ENCODE assay signal across 28 mouse cellular contexts in genomic region chr14:62270698-62271396, GRCm38 (mm10). TPM values are rescaled to one million over a fixed set of nuclear protein-coding genes. Genes with fewer than 3 reads are reported as not detected.
"Had no signal": no experiment of that assay in that cellular context is flagged by ENCODE, and none has a peak within 500 bp of the region (broad histone marks: within the 10 kb centered on the region; RNA-seq: fewer than 3 reads in every experiment).

No protein-coding gene starts in this region.

- H3K36me3 ChIP-seq: heart, embryonic 12.5 days; hindbrain, embryonic 10.5 days; hindbrain, embryonic 12.5 days; hindbrain, embryonic 15.5 days; kidney, embryonic 15.5 days; limb, embryonic 12.5 days; liver, embryonic 12.5 days had no signal

- H3K27ac ChIP-seq: gastrocnemius, adult 2 months; hindbrain, embryonic 10.5 days; hindbrain, embryonic 12.5 days; hindbrain, embryonic 15.5 days; hindbrain, postnatal 0 days; kidney, embryonic 15.5 days; kidney, postnatal 0 days; limb, embryonic 12.5 days; liver, embryonic 12.5 days; liver, embryonic 14.5 days had no signal

- H3K4me3 ChIP-seq: gastrocnemius, adult 2 months; heart, embryonic 12.5 days; hindbrain, embryonic 10.5 days; hindbrain, embryonic 12.5 days; hindbrain, embryonic 15.5 days; kidney, embryonic 15.5 days; limb, embryonic 12.5 days; liver, embryonic 12.5 days had no signal

- H3K9ac ChIP-seq: heart, embryonic 12.5 days; hindbrain, embryonic 12.5 days; hindbrain, embryonic 15.5 days; kidney, embryonic 15.5 days; limb, embryonic 12.5 days; liver, embryonic 12.5 days; liver, embryonic 14.5 days had no signal

- H3K4me2 ChIP-seq: heart, embryonic 12.5 days; hindbrain, embryonic 12.5 days; hindbrain, embryonic 15.5 days; kidney, embryonic 15.5 days; limb, embryonic 12.5 days; liver, embryonic 12.5 days had no signal

- DNase-seq: gastrocnemius, adult 2 months; gastrocnemius, postnatal 10 days; gastrocnemius, postnatal 25 days; heart, adult 18-20 months; heart, postnatal 10 days; heart, postnatal 4 days; kidney, adult 11 months; kidney, adult 2 months; kidney, adult 9 months; kidney, postnatal 14 days; kidney, postnatal 36 days; layer of hippocampus, adult 9-11 months; layer of hippocampus, postnatal 36 days; left cerebral cortex, postnatal 4 days; lung, adult 18-20 months had no signal

- H3K9me3 ChIP-seq: heart, embryonic 12.5 days; hindbrain, embryonic 10.5 days; hindbrain, embryonic 12.5 days; hindbrain, embryonic 15.5 days; kidney, embryonic 15.5 days; limb, embryonic 12.5 days; liver, embryonic 12.5 days had no signal

- H3K4me1 ChIP-seq: heart, embryonic 12.5 days; hindbrain, embryonic 10.5 days; hindbrain, embryonic 12.5 days; hindbrain, embryonic 15.5 days; kidney, embryonic 15.5 days; limb, embryonic 12.5 days; liver, embryonic 12.5 days had no signal

- ATAC-seq: hindbrain, postnatal 0 days; intestine, embryonic 16.5 days; liver, embryonic 12.5 days had no signal

- H3K27me3 ChIP-seq: heart, embryonic 12.5 days; hindbrain, embryonic 12.5 days; hindbrain, embryonic 15.5 days; kidney, embryonic 15.5 days; limb, embryonic 12.5 days; liver, embryonic 12.5 days had no signal

RNA-seq across cellular contexts. Expression of gene Dleu7, which starts 22.0 kb away (rescaled TPM):
- total RNA-seq: gastrocnemius, adult 2 months; gastrocnemius, postnatal 25 days; granulocyte monocyte progenitor cell, adult 5-6 weeks; heart, adult 18-20 months; liver, adult 2 months had no signal
